28 mouse cellular contexts compared by ENCODE assay signal in genomic region chr15:83338908-83339307, GRCm38 (mm10). TPM values are rescaled to one million over a fixed set of nuclear protein-coding genes. Genes with fewer than 3 reads are reported as not detected.
DNase-seq lines count a peak whose midpoint lies in the region; ATAC-seq and TF ChIP-seq lines count a peak whose summit lies in the region.
"Had no signal": no experiment of that assay in that cellular context is flagged by ENCODE, and none has a peak within 500 bp of the region (broad histone marks: within the 10 kb centered on the region; RNA-seq: fewer than 3 reads in every experiment).

No protein-coding gene starts in this region.

- no peaks in the 10 kb centered on the region for H3K27me3 ChIP-seq in kidney, adult 2 months (replicated peaks; ENCODE audit: control insufficient read depth, insufficient read depth, low read length)
- H3K27me3 ChIP-seq in kidney, embryonic 16.5 days (ENCODE audit: insufficient read depth, low read length): no peaks in the 10 kb centered on the region
- no peaks in the 10 kb centered on the region for H3K27me3 ChIP-seq in liver, embryonic 13.5 days
- H3K27me3 ChIP-seq in liver, embryonic 11.5 days (replicated peaks; ENCODE audit: control insufficient read depth, insufficient read depth, low read length): no peaks in the 10 kb centered on the region
- no peaks in the 10 kb centered on the region for H3K27me3 ChIP-seq in small intestine, adult 2 months (ENCODE audit: control insufficient read depth, insufficient read depth, low read length)
- H3K27me3 ChIP-seq: embryonic facial prominence, embryonic 12.5 days; heart, embryonic 12.5 days; hindbrain, embryonic 13.5 days; midbrain, embryonic 15.5 days; Patski had no signal

- H3K36me3 ChIP-seq in kidney, adult 2 months (ENCODE audit: control insufficient read depth, insufficient read depth, low read length): no peaks in the 10 kb centered on the region; the same call in 1 of the 2 replicates
- peaks cover 31% of the 10 kb centered on the region for H3K36me3 ChIP-seq in kidney, embryonic 16.5 days (ENCODE audit: insufficient read depth, low read length)
- H3K36me3 ChIP-seq in liver, embryonic 13.5 days: peaks cover 30% of the 10 kb centered on the region
- peaks cover 4% of the 10 kb centered on the region; the same call in 1 of the 2 replicates for H3K36me3 ChIP-seq in liver, embryonic 11.5 days (ENCODE audit: control insufficient read depth, insufficient read depth, low read length)
- peaks cover 49% of the 10 kb centered on the region for H3K36me3 ChIP-seq in small intestine, adult 2 months (ENCODE audit: control insufficient read depth, insufficient read depth, low read length)

- no peak overlapping the region for H3K4me2 ChIP-seq in kidney, embryonic 16.5 days (replicated peaks; ENCODE audit: low read depth, low read length)
- no peak overlapping the region for H3K4me2 ChIP-seq in liver, embryonic 13.5 days
- no peak overlapping the region for H3K4me2 ChIP-seq in liver, embryonic 11.5 days
- H3K4me2 ChIP-seq: embryonic facial prominence, embryonic 12.5 days; heart, embryonic 12.5 days; hindbrain, embryonic 13.5 days; lung, embryonic 14.5 days; midbrain, embryonic 15.5 days had no signal

- no peak overlapping the region for H3K9ac ChIP-seq in kidney, embryonic 16.5 days (replicated peaks; ENCODE audit: low read length)
- H3K9ac ChIP-seq in liver, embryonic 13.5 days: no peak overlapping the region
- no peak overlapping the region for H3K9ac ChIP-seq in liver, embryonic 11.5 days (ENCODE audit: low read depth, low read length)
- H3K9ac ChIP-seq: embryonic facial prominence, embryonic 12.5 days; heart, embryonic 12.5 days; hindbrain, embryonic 13.5 days; liver, embryonic 14.5 days; lung, embryonic 14.5 days; midbrain, embryonic 15.5 days had no signal

- no peak for TF ChIP-seq CTCF in kidney, adult 2 months (conservative IDR thresholded peaks at IDR 0.05; ENCODE audit: insufficient read depth, insufficient read length, low read depth, low read length)
- TF ChIP-seq CTCF in small intestine, adult 2 months (IDR thresholded peaks at IDR 0.05; ENCODE audit: extremely low read depth, insufficient read length, insufficient replicate concordance, low read depth, low read length): no peak

- WGBS in kidney, adult 2 months: 66% methylated on average over 6 of the region's 6 CpGs
- WGBS in kidney, embryonic 16.5 days: 86% methylated on average over 6 of the region's 6 CpGs
- 78% methylated on average over 6 of the region's 6 CpGs for WGBS in liver, embryonic 13.5 days (ENCODE audit: insufficient replicate concordance)
- WGBS in liver, embryonic 11.5 days: 79% methylated on average over 6 of the region's 6 CpGs
- 37% methylated on average over 6 of the region's 6 CpGs for WGBS in small intestine, adult 2 months

- H3K9me3 ChIP-seq in kidney, embryonic 16.5 days (ENCODE audit: low read length): no peaks in the 10 kb centered on the region
- H3K9me3 ChIP-seq in liver, embryonic 13.5 days (replicated peaks): no peaks in the 10 kb centered on the region
- H3K9me3 ChIP-seq in liver, embryonic 11.5 days (ENCODE audit: control insufficient read depth, low read length): no peaks in the 10 kb centered on the region
- H3K9me3 ChIP-seq: embryonic facial prominence, embryonic 12.5 days; heart, embryonic 12.5 days; hindbrain, embryonic 13.5 days; midbrain, embryonic 10.5 days; midbrain, embryonic 15.5 days had no signal

- no peak for TF ChIP-seq POLR2A in kidney, adult 2 months (IDR thresholded peaks at IDR 0.05; ENCODE audit: low read depth, low read length)
- no peak for TF ChIP-seq POLR2A in small intestine, adult 2 months (IDR thresholded peaks at IDR 0.05; ENCODE audit: low read depth, low read length)

- peak; percentile 69 for DNase-seq in kidney, adult 2 months
- no peak for DNase-seq in liver, embryonic 13.5 days
- no peak for DNase-seq in liver, embryonic 11.5 days (ENCODE audit: low spot score)
- DNase-seq in left cerebral cortex, postnatal 36 days (ENCODE audit: low spot score in 2 of 2): no peak
- DNase-seq in embryo, embryonic 10.5 days (ENCODE audit: low spot score): no peak
- DNase-seq: adrenal gland, postnatal 10 days; cerebellum, adult 9-10 months; cerebellum, postnatal 36 days; embryo, embryonic 11 days; gastrocnemius, postnatal 25 days; heart, adult 11 months; kidney, postnatal 10 days; left cerebral cortex, postnatal 4 days; lung, embryonic 14.5 days; right cerebral cortex, adult 18-20 months; right cerebral cortex, postnatal 4 days; thymus, postnatal 14 days had no signal

- intact Hi-C loops in left cerebral cortex, postnatal 36 days (cut with DNase I): no loop called here

- H3K4me3 ChIP-seq in kidney, adult 2 months (ENCODE audit: insufficient read depth, low read depth, low read length): no peak overlapping the region
- H3K4me3 ChIP-seq in kidney, embryonic 16.5 days (ENCODE audit: low read length): no peak overlapping the region
- no peak overlapping the region for H3K4me3 ChIP-seq in liver, embryonic 13.5 days (replicated peaks)
- H3K4me3 ChIP-seq in liver, embryonic 11.5 days (ENCODE audit: low read depth, low read length): no peak overlapping the region
- H3K4me3 ChIP-seq in small intestine, adult 2 months (ENCODE audit: low read depth, low read length): no peak overlapping the region
- H3K4me3 ChIP-seq: embryonic facial prominence, embryonic 12.5 days; heart, embryonic 12.5 days; hindbrain, embryonic 13.5 days; layer of hippocampus, adult 2 months; midbrain, embryonic 10.5 days; midbrain, embryonic 15.5 days had no signal

- H3K4me1 ChIP-seq in kidney, adult 2 months (ENCODE audit: control insufficient read depth, insufficient read depth, low read length): peaks cover 6% of the 10 kb centered on the region
- peaks cover 6% of the 10 kb centered on the region for H3K4me1 ChIP-seq in kidney, embryonic 16.5 days (ENCODE audit: insufficient read depth, low read length)
- peaks cover 35% of the 10 kb centered on the region for H3K4me1 ChIP-seq in liver, embryonic 13.5 days (replicated peaks)
- H3K4me1 ChIP-seq in liver, embryonic 11.5 days (replicated peaks; ENCODE audit: control insufficient read depth, insufficient read depth, low read length): peaks cover 9% of the 10 kb centered on the region
- H3K4me1 ChIP-seq in small intestine, adult 2 months (ENCODE audit: control insufficient read depth, insufficient read depth, insufficient read length, low read length): peaks cover 19% of the 10 kb centered on the region
- H3K4me1 ChIP-seq: hindbrain, embryonic 13.5 days; midbrain, embryonic 15.5 days had no signal

- no peak for ATAC-seq in kidney, embryonic 16.5 days (ENCODE audit: low FRiP score, low TSS enrichment)
- ATAC-seq in liver, embryonic 13.5 days (ENCODE audit: low read depth): no peak
- no peak for ATAC-seq in liver, embryonic 11.5 days (replicated peaks; ENCODE audit: low FRiP score)
- ATAC-seq: forebrain, embryonic 14.5 days; midbrain, embryonic 15.5 days; Patski had no signal

- H3K27ac ChIP-seq in kidney, adult 2 months (ENCODE audit: insufficient read depth, low read depth, low read length): no peak overlapping the region
- H3K27ac ChIP-seq in kidney, embryonic 16.5 days (ENCODE audit: low read length): no peak overlapping the region
- H3K27ac ChIP-seq in liver, embryonic 13.5 days: 0 out of 2 replicates have a peak overlapping the region, but pooled peaks have one; percentile 21
- no peak overlapping the region for H3K27ac ChIP-seq in liver, embryonic 11.5 days (ENCODE audit: low read depth, low read length)
- H3K27ac ChIP-seq in small intestine, adult 2 months (ENCODE audit: insufficient read depth, low read depth, low read length): peak overlapping the region; percentile 92
- H3K27ac ChIP-seq: embryonic facial prominence, embryonic 12.5 days; hindbrain, embryonic 13.5 days; layer of hippocampus, adult 2 months; liver, embryonic 14.5 days; midbrain, embryonic 10.5 days; midbrain, embryonic 15.5 days had no signal

RNA-seq across cellular contexts. Expression of gene Arfgap3, which starts 11.1 kb away (rescaled TPM):
- polyA plus RNA-seq in kidney, adult 2 months (2012; rRNA removed): 21.4 and 26.5 TPM in 2 replicates
- polyA plus RNA-seq in kidney, embryonic 16.5 days (2015; fragmentation: Nextera tagmentation; extraction: Ambion mirVana): 39.2 and 41.1 TPM in 2 replicates
- polyA plus RNA-seq in liver, embryonic 13.5 days (2015; fragmentation: Nextera tagmentation; extraction: Ambion mirVana): 15.2 and 16.2 TPM in 2 replicates
- polyA plus RNA-seq in liver, embryonic 11.5 days (2014; fragmentation: Nextera tagmentation; extraction: Ambion mirVana): 26.3 and 26.7 TPM in 2 replicates
- 39.6 and 88.2 TPM in 2 replicates for polyA plus RNA-seq in small intestine, adult 2 months (2012; rRNA removed)
- 10 to 100 TPM; 18.9 to 22.3 TPM for total RNA-seq in left cerebral cortex, postnatal 36 days (2021)

Comparison
In these comparisons a context has a peak if more than half of its experiments do, and no peak if none do; other contexts are left out.
1. H3K27ac ChIP-seq: peak in liver, embryonic 13.5 days (single experiment) and small intestine, adult 2 months (single experiment); none in kidney, adult 2 months (single experiment), kidney, embryonic 16.5 days (single experiment) and liver, embryonic 11.5 days (single experiment).